Mouse (Mus musculus): ENCODE measurements around the gene Fam229a. TPM values are rescaled to one million over a fixed set of nuclear protein-coding genes. Genes with fewer than 3 reads are reported as not detected.

Gene Fam229a
- polyA plus RNA-seq, 1 experiment from 2014 or later: 0.60 TPM

- Histone ChIP-seq H3K9me3 (replicated peaks; ENCODE audit: control insufficient read depth, low read length) (no peaks in the 10 kb centered on the region), H3K36me3 (ENCODE audit: control insufficient read depth, insufficient read depth) (peaks cover 88% of the 10 kb centered on the region), H3K9ac (ENCODE audit: low read depth, low read length) (no peak overlapping the region), H3K27me3 (ENCODE audit: control insufficient read depth, insufficient read depth, low read depth, low read length) (no peaks in the 10 kb centered on the region), H3K4me1 (ENCODE audit: control insufficient read depth, low read depth, low read length) (no peaks in the 10 kb centered on the region; the same call in 1 of the 2 replicates), H3K4me2 (ENCODE audit: low read depth, low read length) (no peak overlapping the region), H3K27ac (ENCODE audit: low read length) (no peak overlapping the region), H3K4me3 (ENCODE audit: low read depth, low read length) (no peak overlapping the region)
- WGBS (ENCODE audit: insufficient replicate concordance): 87% methylated on average over 3 of the region's 3 CpGs
- ATAC-seq (ENCODE audit: low read depth): no peak
Measured at GRCm38 (mm10) chr4:129479863-129480262, 11.1 kb upstream of the Fam229a start.

DNA sequence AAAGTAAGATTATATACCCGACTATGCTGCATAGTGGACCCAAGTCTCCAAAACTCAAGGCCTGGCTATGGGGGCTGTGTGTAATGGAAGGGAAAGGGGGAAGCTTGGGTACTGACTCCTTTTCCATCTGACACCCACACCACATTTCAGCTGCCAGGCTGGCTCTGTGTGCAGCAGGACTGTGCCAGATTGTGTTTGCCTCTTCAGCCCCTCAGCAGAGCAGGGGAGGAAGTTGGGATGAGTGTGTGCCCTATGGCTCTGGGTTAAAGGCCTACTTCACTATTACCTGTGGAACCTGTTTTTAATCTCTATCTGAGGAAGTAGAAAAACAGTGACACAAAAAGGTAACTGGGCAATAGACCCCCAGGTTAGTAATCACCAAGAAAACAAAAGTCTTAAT, 9.9 kb upstream of the Fam229a start:
- no peak for ATAC-seq (ENCODE audit: low read depth)
- Histone ChIP-seq H3K36me3 (ENCODE audit: control insufficient read depth, insufficient read depth) (peaks cover 91% of the 10 kb centered on the region), H3K4me1 (ENCODE audit: control insufficient read depth, low read depth, low read length) (no peaks in the 10 kb centered on the region; the same call in 1 of the 2 replicates)

DNA sequence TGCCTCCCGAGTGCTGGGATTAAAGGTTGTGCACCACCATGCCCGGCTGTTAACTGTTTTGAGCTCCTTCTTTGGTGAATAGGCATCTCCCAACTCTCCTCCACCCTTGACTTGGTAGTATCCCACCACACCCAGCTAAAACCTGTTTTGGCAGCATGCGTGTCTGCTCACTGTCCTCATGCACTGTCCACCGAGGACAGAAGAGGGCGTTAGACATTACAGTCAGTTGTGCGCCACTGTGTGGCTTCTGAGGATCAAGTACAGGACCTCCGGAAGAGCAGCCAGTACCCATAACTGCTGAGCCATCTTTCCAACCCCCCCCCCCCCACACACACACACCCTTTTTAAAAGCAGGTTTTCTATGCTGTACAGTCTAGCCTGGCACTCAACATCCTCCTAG, 3.7 kb downstream of the Fam229a start:
- no peak for ATAC-seq (ENCODE audit: low read depth)
- Histone ChIP-seq H3K4me3 (ENCODE audit: low read depth, low read length) (no peak overlapping the region), H3K27me3 (ENCODE audit: control insufficient read depth, insufficient read depth, low read depth, low read length) (peaks cover 29% of the 10 kb centered on the region), H3K4me2 (ENCODE audit: low read depth, low read length) (no peak overlapping the region), H3K27ac (ENCODE audit: low read length) (no peak overlapping the region), H3K4me1 (ENCODE audit: control insufficient read depth, low read depth, low read length) (peaks cover 10% of the 10 kb centered on the region), H3K9me3 (replicated peaks; ENCODE audit: control insufficient read depth, low read length) (no peaks in the 10 kb centered on the region), H3K36me3 (ENCODE audit: control insufficient read depth, insufficient read depth) (peaks cover 1% of the 10 kb centered on the region; the same call in 1 of the 2 replicates), H3K9ac (ENCODE audit: low read depth, low read length) (no peak overlapping the region)
- 38% methylated on average over 6 of the region's 7 CpGs for whole genome bisulfite sequencing (ENCODE audit: insufficient replicate concordance)

More for the DNA sequence above, 9.9 kb upstream of the Fam229a start:
- no peak overlapping the region for H3K27ac ChIP-seq (ENCODE audit: low read length)
- no peaks in the 10 kb centered on the region for H3K9me3 ChIP-seq (replicated peaks; ENCODE audit: control insufficient read depth, low read length)
- no peaks in the 10 kb centered on the region for H3K27me3 ChIP-seq (ENCODE audit: control insufficient read depth, insufficient read depth, low read depth, low read length)
- H3K4me3 ChIP-seq (ENCODE audit: low read depth, low read length): no peak overlapping the region
- 70% methylated on average over 1 of the region's 1 CpGs for WGBS (ENCODE audit: insufficient replicate concordance)
- no peak overlapping the region for H3K4me2 ChIP-seq (ENCODE audit: low read depth, low read length)
- no peak overlapping the region for H3K9ac ChIP-seq (ENCODE audit: low read depth, low read length)

DNA sequence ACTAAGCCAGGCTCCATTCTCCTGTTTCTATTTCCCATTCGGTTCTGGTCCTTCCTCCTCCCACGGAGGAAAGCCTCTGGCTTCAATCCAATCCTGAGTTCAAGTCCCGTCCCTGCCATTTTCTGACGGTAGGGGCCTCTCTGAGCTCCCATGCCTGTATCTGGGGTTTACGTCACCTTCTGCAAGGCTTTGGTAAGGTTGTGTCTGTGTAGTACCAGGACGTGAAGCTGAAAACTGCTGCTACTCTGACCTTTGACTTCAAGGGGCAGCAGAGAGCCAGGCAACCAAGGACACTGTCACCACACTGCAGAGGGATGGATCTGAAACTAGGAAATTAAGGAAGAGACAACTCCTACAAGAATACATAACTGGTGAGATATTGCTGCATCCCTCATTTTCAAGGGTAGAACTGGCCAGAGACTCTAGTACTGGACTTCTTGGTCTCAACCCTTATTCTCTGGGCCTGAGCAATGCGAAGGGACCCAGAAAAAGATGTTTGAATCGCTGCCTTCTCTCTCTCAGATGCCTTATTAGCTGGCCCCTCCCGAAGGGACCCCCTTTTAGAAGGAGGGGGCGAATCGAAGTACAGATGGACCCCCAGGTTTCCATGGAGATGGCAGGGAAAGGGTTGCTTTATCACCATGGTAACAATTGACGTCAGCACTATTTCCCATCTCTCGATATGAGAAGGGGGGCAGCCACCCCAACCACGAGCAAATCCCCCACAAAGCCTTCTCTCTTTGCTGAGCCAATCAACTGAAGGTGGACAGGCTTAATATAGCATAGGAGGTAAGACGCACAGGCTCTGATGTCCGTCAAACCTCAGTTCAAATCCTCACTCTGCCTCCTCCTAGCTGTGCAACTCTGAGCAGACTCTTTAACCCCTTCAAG, 4.9 kb downstream of the Fam229a start:
- no peak for ATAC-seq (ENCODE audit: low read depth)
- H3K9ac ChIP-seq (ENCODE audit: low read depth, low read length): no peak overlapping the region
- no peak overlapping the region for H3K4me3 ChIP-seq (ENCODE audit: low read depth, low read length)
- H3K27me3 ChIP-seq (ENCODE audit: control insufficient read depth, insufficient read depth, low read depth, low read length): peaks cover 21% of the 10 kb centered on the region
- no peak overlapping the region for H3K27ac ChIP-seq (ENCODE audit: low read length)
- no peaks in the 10 kb centered on the region for H3K36me3 ChIP-seq (ENCODE audit: control insufficient read depth, insufficient read depth)
- 17% methylated on average over 16 of the region's 16 CpGs for WGBS (ENCODE audit: insufficient replicate concordance)
- no peak overlapping the region for H3K4me2 ChIP-seq (ENCODE audit: low read depth, low read length)
- H3K4me1 ChIP-seq (ENCODE audit: control insufficient read depth, low read depth, low read length): peaks cover 19% of the 10 kb centered on the region
- no peaks in the 10 kb centered on the region for H3K9me3 ChIP-seq (replicated peaks; ENCODE audit: control insufficient read depth, low read length)

DNA sequence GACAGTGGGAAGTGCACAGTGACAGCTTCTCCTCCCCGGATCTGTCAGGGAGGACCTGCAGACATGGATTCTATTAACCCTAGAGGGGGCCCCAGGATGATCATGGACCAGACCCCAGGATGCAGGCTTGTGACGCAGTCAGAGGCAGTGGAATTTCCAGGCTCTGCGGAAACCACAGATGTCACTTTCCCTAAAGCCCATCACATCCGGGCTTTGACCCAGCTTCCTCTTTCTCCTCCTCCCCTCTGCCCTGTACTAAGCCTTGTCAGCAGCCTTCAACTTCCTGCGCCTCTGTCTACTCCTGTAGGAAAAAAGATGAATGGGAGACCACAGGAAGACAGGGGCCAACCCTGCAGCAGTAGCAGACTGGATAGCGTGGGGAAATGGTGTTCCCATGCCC, 5.6 kb downstream of the Fam229a start:
- Histone ChIP-seq H3K4me3 (ENCODE audit: low read depth, low read length) (no peak overlapping the region), H3K27ac (ENCODE audit: low read length) (no peak overlapping the region), H3K9me3 (replicated peaks; ENCODE audit: control insufficient read depth, low read length) (no peaks in the 10 kb centered on the region), H3K9ac (ENCODE audit: low read depth, low read length) (no peak overlapping the region), H3K27me3 (ENCODE audit: control insufficient read depth, insufficient read depth, low read depth, low read length) (peaks cover 14% of the 10 kb centered on the region), H3K36me3 (ENCODE audit: control insufficient read depth, insufficient read depth) (no peaks in the 10 kb centered on the region), H3K4me2 (ENCODE audit: low read depth, low read length) (no peak overlapping the region), H3K4me1 (ENCODE audit: control insufficient read depth, low read depth, low read length) (peaks cover 15% of the 10 kb centered on the region)
- WGBS (ENCODE audit: insufficient replicate concordance): 11% methylated on average over 6 of the region's 6 CpGs
- ATAC-seq (ENCODE audit: low read depth): peak; percentile 20

GRCm38 (mm10) chr4:129498941-129499340, 8.0 kb downstream of the Fam229a start:
- H3K27ac ChIP-seq (ENCODE audit: low read length): peak overlapping the region; percentile 34; the same call in 1 of the 2 replicates

GRCm38 (mm10) chr4:129500017-129500416, 9.0 kb downstream of the Fam229a start:
- Histone ChIP-seq H3K4me2 (ENCODE audit: low read depth, low read length) (peak overlapping the region; percentile 87), H3K27me3 (ENCODE audit: control insufficient read depth, insufficient read depth, low read depth, low read length) (no peaks in the 10 kb centered on the region), H3K9me3 (replicated peaks; ENCODE audit: control insufficient read depth, low read length) (no peaks in the 10 kb centered on the region), H3K27ac (ENCODE audit: low read length) (peak overlapping the region; percentile 81), H3K4me1 (ENCODE audit: control insufficient read depth, low read depth, low read length) (peaks cover 14% of the 10 kb centered on the region), H3K4me3 (ENCODE audit: low read depth, low read length) (peak overlapping the region; percentile 65), H3K9ac (ENCODE audit: low read depth, low read length) (no peak overlapping the region), H3K36me3 (ENCODE audit: control insufficient read depth, insufficient read depth) (no peaks in the 10 kb centered on the region)
- WGBS (ENCODE audit: insufficient replicate concordance): 77% methylated on average over 8 of the region's 8 CpGs
- ATAC-seq (ENCODE audit: low read depth): no peak

More at GRCm38 (mm10) chr4:129498941-129499340, 8.0 kb downstream of the Fam229a start:
- no peak overlapping the region for H3K9ac ChIP-seq (ENCODE audit: low read depth, low read length)
- H3K9me3 ChIP-seq (replicated peaks; ENCODE audit: control insufficient read depth, low read length): no peaks in the 10 kb centered on the region
- WGBS (ENCODE audit: insufficient replicate concordance): 62% methylated on average over 3 of the region's 3 CpGs
- ATAC-seq (ENCODE audit: low read depth): 0 out of 2 replicates have a peak, but pooled peaks have one; percentile 3
- H3K4me1 ChIP-seq (ENCODE audit: control insufficient read depth, low read depth, low read length): peaks cover 14% of the 10 kb centered on the region
- H3K4me2 ChIP-seq (ENCODE audit: low read depth, low read length): no peak overlapping the region
- H3K36me3 ChIP-seq (ENCODE audit: control insufficient read depth, insufficient read depth): no peaks in the 10 kb centered on the region
- H3K27me3 ChIP-seq (ENCODE audit: control insufficient read depth, insufficient read depth, low read depth, low read length): no peaks in the 10 kb centered on the region
- no peak overlapping the region for H3K4me3 ChIP-seq (ENCODE audit: low read depth, low read length)

DNA sequence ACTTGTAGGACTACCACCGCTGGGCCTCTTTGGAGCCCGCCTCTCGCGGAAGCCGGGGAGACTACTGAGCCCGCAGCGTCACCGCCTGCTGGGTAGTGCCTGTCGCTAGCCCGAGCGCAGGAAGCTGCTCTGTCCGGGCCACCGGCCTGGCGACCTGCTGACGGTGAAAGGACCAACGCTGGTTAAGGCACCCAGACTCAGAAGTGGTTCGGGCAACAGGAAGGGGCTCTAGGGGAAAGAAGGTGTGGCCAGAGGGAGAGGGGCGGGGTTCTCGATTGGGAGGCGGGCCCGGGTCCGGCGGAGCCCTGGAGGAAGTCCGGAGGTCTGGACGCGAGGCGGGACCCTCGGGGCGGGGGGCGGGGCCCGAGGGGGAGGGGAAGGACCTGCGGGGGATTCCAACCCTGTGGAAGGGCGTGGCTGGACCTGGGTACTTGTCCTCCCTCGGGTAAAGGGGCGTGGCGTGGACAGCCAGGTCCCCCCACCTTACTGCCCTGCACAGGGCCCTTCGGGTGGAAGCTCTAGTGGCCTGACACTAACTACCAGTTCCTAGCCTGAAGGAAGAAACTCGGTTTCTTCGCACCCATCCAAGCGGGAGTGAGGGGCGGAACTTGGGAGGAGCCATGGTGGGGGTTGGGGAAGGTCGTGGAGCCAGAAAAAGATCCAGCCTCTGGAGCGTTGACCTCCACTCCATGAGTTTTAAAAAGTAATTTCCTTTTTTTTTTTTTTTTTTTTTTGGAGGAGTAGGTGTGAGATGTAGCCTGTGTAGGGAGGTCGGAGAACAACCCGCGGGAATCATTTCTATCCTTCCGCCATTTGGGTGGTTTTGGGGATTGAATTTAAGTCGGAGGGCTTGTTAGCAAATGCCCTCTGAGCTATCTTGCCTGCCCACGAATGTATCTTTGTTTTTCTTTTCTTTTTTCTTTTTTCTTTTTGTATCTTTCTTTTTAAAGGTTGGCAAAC, 9.9 kb downstream of the Fam229a start:
- Histone ChIP-seq H3K27me3 (ENCODE audit: control insufficient read depth, insufficient read depth, low read depth, low read length) (no peaks in the 10 kb centered on the region), H3K9me3 (replicated peaks; ENCODE audit: control insufficient read depth, low read length) (no peaks in the 10 kb centered on the region), H3K36me3 (ENCODE audit: control insufficient read depth, insufficient read depth) (no peaks in the 10 kb centered on the region), H3K4me2 (ENCODE audit: low read depth, low read length) (peak overlapping the region; percentile 87), H3K4me1 (ENCODE audit: control insufficient read depth, low read depth, low read length) (peaks cover 11% of the 10 kb centered on the region), H3K27ac (ENCODE audit: low read length) (peak overlapping the region; percentile 81), H3K9ac (ENCODE audit: low read depth, low read length) (peak overlapping the region; percentile 66), H3K4me3 (ENCODE audit: low read depth, low read length) (peak overlapping the region; percentile 65)
- ATAC-seq (ENCODE audit: low read depth): peak; percentile 80
- 2% methylated on average over 49 of the region's 49 CpGs for WGBS (ENCODE audit: insufficient replicate concordance)
